Mouse (Mus musculus) erythroblast, embryonic 14.5 days (primary cell): ENCODE data around the gene Dtx3. TPM values are rescaled to one million over a fixed set of nuclear protein-coding genes. Genes with fewer than 3 reads are reported as not detected.
"Not testable (repeated sequence)": the region's sequence is repeated elsewhere in the genome, so short reads cannot be mapped to it uniquely, and the experiment has no call there.

Source experiments
- H3K27me3 ChIP-seq: 2 replicates; pipeline ENCODE4 v1.6.1; 2012; ENCODE audit warnings: inconsistent platforms; ENCODE audit not compliant: control insufficient read depth
- H3K36me3 ChIP-seq: 2 replicates; pipeline ENCODE4 v1.6.1; 2012; ENCODE audit warnings: mild to moderate bottlenecking, inconsistent platforms; ENCODE audit not compliant: control insufficient read depth
- H3K4me1 ChIP-seq: 2 replicates; pipeline ENCODE4 v1.6.1; 2012; ENCODE audit warnings: inconsistent platforms; ENCODE audit not compliant: control insufficient read depth
- H3K4me3 ChIP-seq: replicated peaks from 2 replicates; pipeline ENCODE3; 2012; ENCODE audit warnings: moderate library complexity, mild to moderate bottlenecking, inconsistent platforms
- H3K9me3 ChIP-seq: 2 replicates; pipeline ENCODE4 v1.6.1; 2012; ENCODE audit warnings: low read length, inconsistent platforms, mixed read lengths; ENCODE audit not compliant: control insufficient read depth
- GATA1 ChIP-seq: IDR thresholded peaks from 2 replicates; pipeline ENCODE4 v1.6.1; 2012; ENCODE audit warnings: low read length, inconsistent platforms, mixed read lengths
- TAL1 ChIP-seq: IDR thresholded peaks from 3 replicates; pipeline ENCODE4 v1.6.1; 2012; ENCODE audit warnings: low read length, inconsistent platforms, mixed read lengths
- polyA plus RNA-seq: library from polyadenylated mRNA; stranded (reverse); fragments of >175 nt; gene quantifications from 2 replicates; pipeline ENCODE4 v1.2.3, GENCODE M21; 2012

Gene Dtx3
- polyA plus RNA-seq, 1 experiment, result 11.1 TPM

GRCm38 (mm10) chr10:127156089-127156488 lies 39.4 kb downstream of the Dtx3 start:
- Histone ChIP-seq H3K27me3 (no peaks in the 10 kb centered on the region), H3K4me3 (no peak overlapping the region), H3K4me1 (peaks cover 5% of the 10 kb centered on the region), H3K9me3 (peaks cover 4% of the 10 kb centered on the region; the same call in 1 of the 2 replicates), H3K36me3 (no peaks in the 10 kb centered on the region)
- TF ChIP-seq TAL1 (no peak), GATA1 (no peak)

DNA sequence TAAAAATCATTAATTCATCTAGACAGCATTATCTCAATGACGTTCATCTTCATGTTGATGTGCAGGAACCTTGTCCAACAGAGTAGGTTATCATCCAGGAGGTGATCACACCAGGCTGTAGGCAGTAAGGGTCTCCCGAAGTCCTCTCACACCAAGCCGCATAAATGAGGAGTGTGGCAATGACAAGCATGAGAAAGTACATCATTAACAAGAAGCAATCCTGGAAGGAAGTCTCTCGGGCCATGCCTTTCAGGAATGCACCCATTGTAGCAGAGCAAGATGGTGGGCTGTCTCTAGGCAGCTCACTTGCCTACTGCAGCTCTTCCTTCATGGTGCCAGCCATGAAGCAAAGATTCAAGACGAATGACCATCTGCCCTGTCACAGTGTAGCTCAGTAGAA lies 40.9 kb downstream of the Dtx3 start:
- Histone ChIP-seq H3K36me3 (no peaks in the 10 kb centered on the region), H3K27me3 (no peaks in the 10 kb centered on the region), H3K9me3 (peaks cover 4% of the 10 kb centered on the region; the same call in 1 of the 2 replicates), H3K4me3 (no peak overlapping the region), H3K4me1 (peaks cover 8% of the 10 kb centered on the region)
- no peak for TF ChIP-seq TAL1
- no peak for TF ChIP-seq GATA1

- TF ChIP-seq GATA1 (no peak), TAL1 (no peak)
- Histone ChIP-seq H3K36me3 (no peaks in the 10 kb centered on the region), H3K4me3 (no peak overlapping the region)
These were observed 41.3 kb downstream of the Dtx3 start for GRCm38 (mm10) chr10:127154241-127154640.

GRCm38 (mm10) chr10:127153323-127153722 lies 42.2 kb downstream of the Dtx3 start:
- Histone ChIP-seq H3K27me3 (no peaks in the 10 kb centered on the region), H3K4me3 (no peak overlapping the region), H3K9me3 (peaks cover 4% of the 10 kb centered on the region; the same call in 1 of the 2 replicates), H3K36me3 (no peaks in the 10 kb centered on the region), H3K4me1 (peaks cover 8% of the 10 kb centered on the region)
- TF ChIP-seq GATA1 (no peak), TAL1 (no peak)

More at GRCm38 (mm10) chr10:127154241-127154640, 41.3 kb downstream of the Dtx3 start:
- Histone ChIP-seq H3K27me3 (no peaks in the 10 kb centered on the region), H3K4me1 (peaks cover 8% of the 10 kb centered on the region), H3K9me3 (peaks cover 4% of the 10 kb centered on the region; the same call in 1 of the 2 replicates)

DNA sequence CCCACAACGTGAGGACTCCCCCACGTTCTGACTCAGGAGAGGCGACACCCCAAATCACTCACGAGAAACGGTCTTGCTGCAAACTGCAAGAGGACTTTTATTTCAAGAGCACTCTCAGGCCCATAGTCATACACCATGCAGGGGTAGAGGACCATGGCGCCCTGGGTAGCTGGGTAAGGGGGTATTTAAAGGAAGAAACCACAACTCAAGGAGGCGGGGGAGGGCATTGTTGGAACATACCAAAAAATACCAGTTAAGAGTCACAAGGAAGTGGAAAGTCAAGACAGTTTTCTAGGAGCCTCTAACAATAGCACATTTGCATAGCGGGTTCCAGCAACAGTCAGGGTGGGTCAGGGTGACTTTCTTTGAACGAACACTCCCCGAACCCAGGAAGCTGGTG lies 43.0 kb downstream of the Dtx3 start:
- not testable (repeated sequence) for H3K4me1 ChIP-seq

GRCm38 (mm10) chr10:127151233-127151632 lies 44.3 kb downstream of the Dtx3 start:
- not testable (repeated sequence) for H3K4me3 ChIP-seq, H3K36me3 ChIP-seq, H3K27me3 ChIP-seq, H3K9me3 ChIP-seq, H3K4me1 ChIP-seq

More for the DNA sequence above, 43.0 kb downstream of the Dtx3 start:
- H3K9me3 ChIP-seq, H3K36me3 ChIP-seq, H3K4me3 ChIP-seq, H3K27me3 ChIP-seq: not testable (repeated sequence)

GRCm38 (mm10) chr10:127150471-127150872 lies 45.1 kb downstream of the Dtx3 start:
- peaks cover 4% of the 10 kb centered on the region; the same call in 1 of the 2 replicates for H3K9me3 ChIP-seq
- H3K27me3 ChIP-seq, result no peaks in the 10 kb centered on the region
- TF ChIP-seq TAL1 (no peak), GATA1 (no peak)
- no peaks in the 10 kb centered on the region for H3K36me3 ChIP-seq
- H3K4me3 ChIP-seq, result no peak overlapping the region
- H3K4me1 ChIP-seq, result peaks cover 8% of the 10 kb centered on the region

GRCm38 (mm10) chr10:127147135-127147534 lies 48.4 kb downstream of the Dtx3 start:
- no peak overlapping the region for H3K4me3 ChIP-seq
- TF ChIP-seq TAL1 (no peak), GATA1 (no peak)
- H3K27me3 ChIP-seq, result no peaks in the 10 kb centered on the region
- H3K9me3 ChIP-seq, result peaks cover under 1% of the 10 kb centered on the region; the same call in 1 of the 2 replicates
- peaks cover 8% of the 10 kb centered on the region for H3K4me1 ChIP-seq
- H3K36me3 ChIP-seq, result no peaks in the 10 kb centered on the region

GRCm38 (mm10) chr10:127145303-127145702 lies 50.2 kb downstream of the Dtx3 start:
- no peaks in the 10 kb centered on the region; the same call in 1 of the 2 replicates for H3K4me1 ChIP-seq
- H3K36me3 ChIP-seq, result no peaks in the 10 kb centered on the region
- TF ChIP-seq TAL1 (no peak), GATA1 (no peak)
- no peaks in the 10 kb centered on the region for H3K27me3 ChIP-seq
- H3K9me3 ChIP-seq, result no peaks in the 10 kb centered on the region; the same call in 1 of the 2 replicates
- H3K4me3 ChIP-seq, result no peak overlapping the region

DNA sequence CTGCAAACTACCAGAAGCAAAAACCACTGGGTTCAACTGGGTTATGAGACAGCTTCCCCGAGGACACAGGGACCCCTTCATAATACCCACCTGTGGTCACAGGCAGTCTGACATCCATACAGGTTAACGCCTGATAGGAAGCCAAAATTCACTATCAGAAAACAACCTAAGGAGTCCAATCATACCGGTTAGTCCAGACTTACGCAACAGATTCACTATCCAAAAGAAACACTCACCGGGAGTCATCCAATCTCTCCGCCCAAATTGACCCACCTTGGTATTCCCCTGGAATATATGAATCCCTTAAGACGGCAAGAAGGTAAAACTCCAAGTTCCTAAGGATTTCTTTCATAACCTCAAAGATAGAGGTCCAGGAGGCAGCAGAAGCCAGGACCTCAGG lies 51.0 kb downstream of the Dtx3 start:
- H3K36me3 ChIP-seq, result no peaks in the 10 kb centered on the region
- no peaks in the 10 kb centered on the region for H3K27me3 ChIP-seq
- no peak for TF ChIP-seq GATA1
- no peak for TF ChIP-seq TAL1
- no peaks in the 10 kb centered on the region; the same call in 1 of the 2 replicates for H3K9me3 ChIP-seq
- no peak overlapping the region for H3K4me3 ChIP-seq
- H3K4me1 ChIP-seq, result no peaks in the 10 kb centered on the region; the same call in 1 of the 2 replicates
